ENCODE assay signal across 15 mouse cellular contexts in genomic region chr5:117290081-117290480, GRCm38 (mm10). TPM values are rescaled to one million over a fixed set of nuclear protein-coding genes. Genes with fewer than 3 reads are reported as not detected.
A peak's percentile ranks its signal among the peaks of the same experiment; 100 is the strongest.
DNase-seq lines count a peak whose midpoint lies in the region; ATAC-seq and TF ChIP-seq lines count a peak whose summit lies in the region.
"Had no signal": no experiment of that assay in that cellular context is flagged by ENCODE, and none has a peak within 500 bp of the region (broad histone marks: within the 10 kb centered on the region; RNA-seq: fewer than 3 reads in every experiment).

No protein-coding gene starts in this region.

- no peak for TF ChIP-seq EP300 in heart, postnatal 0 days (IDR thresholded peaks at IDR 0.05; ENCODE audit: low read depth)

- TF ChIP-seq POLR2A in lung, adult 2 months (IDR thresholded peaks at IDR 0.05; ENCODE audit: borderline replicate concordance, extremely low read depth, low read depth, low read length), result no peak
- TF ChIP-seq POLR2A in brain, embryonic 14.5 days (IDR thresholded peaks at IDR 0.05; ENCODE audit: borderline replicate concordance, extremely low read depth, insufficient read depth, insufficient read length, poor library complexity, severe bottlenecking), result no peak

- H3K9me3 ChIP-seq in heart, postnatal 0 days (replicated peaks; ENCODE audit: control insufficient read depth, low read length), result no peaks in the 10 kb centered on the region; the same call in 1 of the 2 replicates
- H3K9me3 ChIP-seq in heart, embryonic 12.5 days (replicated peaks), result peaks cover 4% of the 10 kb centered on the region; the same call in 1 of the 2 replicates
- H3K9me3 ChIP-seq in limb, embryonic 10.5 days (replicated peaks), result no peaks in the 10 kb centered on the region
- no peaks in the 10 kb centered on the region for H3K9me3 ChIP-seq in forebrain, embryonic 15.5 days
- H3K9me3 ChIP-seq: liver, embryonic 15.5 days; midbrain, embryonic 15.5 days had no signal

- peak; percentile 6; the same call in 1 of the 2 replicates for TF ChIP-seq CTCF in heart, postnatal 0 days (IDR thresholded peaks at IDR 0.05; ENCODE audit: low read depth)
- peak; percentile 8; the same call in 1 of the 2 replicates for TF ChIP-seq CTCF in lung, adult 2 months (IDR thresholded peaks at IDR 0.05; ENCODE audit: insufficient read depth, low read length)
- TF ChIP-seq CTCF in brain, embryonic 14.5 days (IDR thresholded peaks at IDR 0.05; ENCODE audit: borderline replicate concordance, extremely low read depth, insufficient read depth, insufficient read length), result peak; percentile 29; the same call in 1 of the 2 replicates

- H3K27ac ChIP-seq in heart, postnatal 0 days (ENCODE audit: low read depth), result no peak overlapping the region
- H3K27ac ChIP-seq in heart, embryonic 12.5 days (ENCODE audit: poor library complexity, severe bottlenecking), result no peak overlapping the region
- no peak overlapping the region for H3K27ac ChIP-seq in limb, embryonic 10.5 days
- no peak overlapping the region for H3K27ac ChIP-seq in forebrain, embryonic 15.5 days (replicated peaks)
- H3K27ac ChIP-seq: liver, embryonic 15.5 days; midbrain, embryonic 15.5 days had no signal

- H3K4me3 ChIP-seq in heart, postnatal 0 days (ENCODE audit: low read depth, low read length), result no peak overlapping the region
- no peak overlapping the region for H3K4me3 ChIP-seq in heart, embryonic 12.5 days
- no peak overlapping the region for H3K4me3 ChIP-seq in lung, adult 2 months (replicated peaks; ENCODE audit: extremely low read depth, low read depth, low read length)
- H3K4me3 ChIP-seq in limb, embryonic 10.5 days, result no peak overlapping the region
- no peak overlapping the region for H3K4me3 ChIP-seq in forebrain, embryonic 15.5 days
- H3K4me3 ChIP-seq: liver, embryonic 15.5 days; midbrain, embryonic 15.5 days had no signal

- H3K9ac ChIP-seq in heart, postnatal 0 days (replicated peaks; ENCODE audit: low read depth, low read length), result no peak overlapping the region
- H3K9ac ChIP-seq in heart, embryonic 12.5 days, result no peak overlapping the region
- H3K9ac ChIP-seq in forebrain, embryonic 15.5 days (replicated peaks), result no peak overlapping the region
- H3K9ac ChIP-seq: liver, embryonic 15.5 days; midbrain, embryonic 15.5 days had no signal

- H3K4me1 ChIP-seq in heart, postnatal 0 days (ENCODE audit: control insufficient read depth, insufficient read depth), result peaks cover 12% of the 10 kb centered on the region
- peaks cover 23% of the 10 kb centered on the region for H3K4me1 ChIP-seq in heart, embryonic 12.5 days (replicated peaks)
- peaks cover 4% of the 10 kb centered on the region; the same call in 1 of the 2 replicates for H3K4me1 ChIP-seq in lung, adult 2 months (ENCODE audit: control insufficient read depth, insufficient read depth, low read length)
- peaks cover 20% of the 10 kb centered on the region for H3K4me1 ChIP-seq in limb, embryonic 10.5 days
- peaks cover 23% of the 10 kb centered on the region for H3K4me1 ChIP-seq in forebrain, embryonic 15.5 days

- H3K4me2 ChIP-seq in heart, postnatal 0 days (ENCODE audit: low read depth, low read length), result no peak overlapping the region
- H3K4me2 ChIP-seq in heart, embryonic 12.5 days, result no peak overlapping the region
- H3K4me2 ChIP-seq in forebrain, embryonic 15.5 days (replicated peaks), result no peak overlapping the region
- H3K4me2 ChIP-seq: liver, embryonic 15.5 days; midbrain, embryonic 15.5 days had no signal

- 85% methylated on average over 2 of the region's 2 CpGs for WGBS in heart, postnatal 0 days
- WGBS in heart, embryonic 12.5 days, result 90% methylated on average over 2 of the region's 2 CpGs
- WGBS in lung, adult 2 months, result 93% methylated on average over 2 of the region's 2 CpGs
- WGBS in limb, embryonic 10.5 days, result 92% methylated on average over 2 of the region's 2 CpGs
- 94% methylated on average over 2 of the region's 2 CpGs for WGBS in forebrain, embryonic 15.5 days

- 0 out of 2 replicates have a peak, but pooled peaks cover 2% of the 10 kb centered on the region for H3K36me3 ChIP-seq in heart, postnatal 0 days (replicated peaks; ENCODE audit: control insufficient read depth, insufficient read depth, low read length)
- H3K36me3 ChIP-seq in heart, embryonic 12.5 days, result peaks cover 9% of the 10 kb centered on the region
- H3K36me3 ChIP-seq in limb, embryonic 10.5 days, result peaks cover 10% of the 10 kb centered on the region
- no peaks in the 10 kb centered on the region for H3K36me3 ChIP-seq in forebrain, embryonic 15.5 days
- H3K36me3 ChIP-seq: liver, embryonic 15.5 days had no signal

- ATAC-seq in heart, postnatal 0 days (ENCODE audit: insufficient read depth, low read depth), result no peak
- ATAC-seq in heart, embryonic 12.5 days (ENCODE audit: insufficient number of reproducible peaks, low FRiP score), result no peak
- ATAC-seq in forebrain, embryonic 15.5 days (replicated peaks), result no peak
- ATAC-seq: forebrain, embryonic 14.5 days; midbrain, embryonic 15.5 days had no signal

- no peak for DNase-seq in heart, postnatal 0 days (ENCODE audit: low spot score)
- no peak for DNase-seq in lung, adult 2 months
- DNase-seq in lung, postnatal 36 days, result no peak
- peak; percentile 45 to 47 for DNase-seq in B cell, adult 2 months
- DNase-seq in brain, embryonic 14.5 days (ENCODE audit: low read depth), result no peak
- no peak for DNase-seq in limb, embryonic 10.5 days (ENCODE audit: low spot score)
- DNase-seq: adrenal gland, adult 2 months; cerebellum, adult 18-20 months; gastrocnemius, postnatal 10 days; kidney, postnatal 10 days had no signal

- no peaks in the 10 kb centered on the region for H3K27me3 ChIP-seq in heart, postnatal 0 days (ENCODE audit: control insufficient read depth, insufficient read depth, low read length)
- no peaks in the 10 kb centered on the region for H3K27me3 ChIP-seq in heart, embryonic 12.5 days (replicated peaks)
- H3K27me3 ChIP-seq in limb, embryonic 10.5 days (ENCODE audit: low read depth, poor library complexity, severe bottlenecking), result no peaks in the 10 kb centered on the region
- H3K27me3 ChIP-seq in forebrain, embryonic 15.5 days, result no peaks in the 10 kb centered on the region
- H3K27me3 ChIP-seq: liver, embryonic 15.5 days; midbrain, embryonic 15.5 days had no signal

RNA-seq across cellular contexts. Expression of gene Pebp1, which starts 2.7 kb away (rescaled TPM):
- 871 and 905 TPM in 2 replicates for total RNA-seq in heart, postnatal 0 days (2014; rRNA removed; ENCODE audit: low replicate concordance)
- 527 and 544 TPM in 2 replicates for polyA plus RNA-seq in heart, postnatal 0 days (2015; fragmentation: Nextera tagmentation; extraction: Ambion mirVana)
- polyA plus RNA-seq in heart, embryonic 12.5 days (2016; fragmentation: Nextera tagmentation; extraction: Ambion mirVana), result 516 and 534 TPM in 2 replicates
- 273 and 368 TPM in 2 replicates for polyA plus RNA-seq in lung, adult 2 months (2012; rRNA removed)
- 896 and 1,192 TPM in 2 replicates for polyA plus RNA-seq in brain, embryonic 14.5 days (2012; rRNA removed)
- polyA plus RNA-seq in limb, embryonic 10.5 days (2016; fragmentation: Nextera tagmentation; extraction: Ambion mirVana), result 922 and 1,037 TPM in 2 replicates
- polyA plus RNA-seq in forebrain, embryonic 15.5 days (2015; fragmentation: Nextera tagmentation; extraction: Ambion mirVana), result 1,178 and 1,180 TPM in 2 replicates

RNA-seq across cellular contexts. Expression of gene Vsig10, which starts 28.8 kb away (rescaled TPM):
- 11.6 and 13.1 TPM in 2 replicates for total RNA-seq in heart, postnatal 0 days (2014; rRNA removed; ENCODE audit: low replicate concordance)
- 7.0 and 7.2 TPM in 2 replicates for polyA plus RNA-seq in heart, postnatal 0 days (2015; fragmentation: Nextera tagmentation; extraction: Ambion mirVana)
- polyA plus RNA-seq in heart, embryonic 12.5 days (2016; fragmentation: Nextera tagmentation; extraction: Ambion mirVana), result 8.4 and 9.0 TPM in 2 replicates
- 28.9 and 31.5 TPM in 2 replicates for polyA plus RNA-seq in lung, adult 2 months (2012; rRNA removed)
- 2.5 and 2.6 TPM in 2 replicates for polyA plus RNA-seq in brain, embryonic 14.5 days (2012; rRNA removed)
- polyA plus RNA-seq in limb, embryonic 10.5 days (2016; fragmentation: Nextera tagmentation; extraction: Ambion mirVana), result 3.1 and 4.4 TPM in 2 replicates
- 1.4 and 1.7 TPM in 2 replicates for polyA plus RNA-seq in forebrain, embryonic 15.5 days (2015; fragmentation: Nextera tagmentation; extraction: Ambion mirVana)

Comparison
In these comparisons a context has a peak if more than half of its experiments do, and no peak if none do; other contexts are left out.
1. DNase-seq: peak in B cell, adult 2 months (2 of 2); none in heart, postnatal 0 days (single experiment), lung, adult 2 months (single experiment), lung, postnatal 36 days (single experiment), brain, embryonic 14.5 days (single experiment) and limb, embryonic 10.5 days (single experiment).
2. Peak in every context shown above with its lines, with median percentiles within 50 percentile points of each other: CTCF ChIP-seq.